Mouse (Mus musculus): ENCODE measurements around the gene Rgs6. TPM values are rescaled to one million over a fixed set of nuclear protein-coding genes. Genes with fewer than 3 reads are reported as not detected.

Rgs6 gene
- polyA plus RNA-seq, 1 experiment, result 16.8 TPM

- no peak for DNase-seq
- WGBS, result 79% methylated on average over 9 of the region's 9 CpGs
Measured at GRCm38 (mm10) chr12:82961111-82961510, 373.0 kb downstream of the Rgs6 start.

GRCm38 (mm10) chr12:82961852-82962251 is 373.8 kb downstream of the Rgs6 start:
- Histone ChIP-seq H3K4me1 (ENCODE audit: control insufficient read depth, insufficient read depth, low read length) (no peaks in the 10 kb centered on the region), H3K27ac (ENCODE audit: insufficient read depth, low read length) (no peak overlapping the region), H3K4me3 (replicated peaks; ENCODE audit: insufficient read depth, low read depth, low read length) (no peak overlapping the region), H3K27me3 (ENCODE audit: control insufficient read depth, insufficient read depth, low read length) (no peaks in the 10 kb centered on the region; the same call in 1 of the 2 replicates)
- DNase-seq, result no peak
- TF ChIP-seq POLR2A (IDR thresholded peaks at IDR 0.05; ENCODE audit: borderline replicate concordance, insufficient read depth, low read length) (no peak), CTCF (IDR thresholded peaks at IDR 0.05; ENCODE audit: borderline replicate concordance, insufficient read depth, low read depth, low read length) (no peak)
- 18% methylated on average over 4 of the region's 4 CpGs for WGBS

More at GRCm38 (mm10) chr12:82961111-82961510, 373.0 kb downstream of the Rgs6 start:
- Histone ChIP-seq H3K4me3 (replicated peaks; ENCODE audit: insufficient read depth, low read depth, low read length) (no peak overlapping the region), H3K27ac (ENCODE audit: insufficient read depth, low read length) (no peak overlapping the region), H3K27me3 (ENCODE audit: control insufficient read depth, insufficient read depth, low read length) (no peaks in the 10 kb centered on the region; the same call in 1 of the 2 replicates), H3K4me1 (ENCODE audit: control insufficient read depth, insufficient read depth, low read length) (no peaks in the 10 kb centered on the region)
- TF ChIP-seq POLR2A (IDR thresholded peaks at IDR 0.05; ENCODE audit: borderline replicate concordance, insufficient read depth, low read length), result no peak
- TF ChIP-seq CTCF (IDR thresholded peaks at IDR 0.05; ENCODE audit: borderline replicate concordance, insufficient read depth, low read depth, low read length), result no peak

- TF ChIP-seq POLR2A (IDR thresholded peaks at IDR 0.05; ENCODE audit: borderline replicate concordance, insufficient read depth, low read length) (no peak), CTCF (IDR thresholded peaks at IDR 0.05; ENCODE audit: borderline replicate concordance, insufficient read depth, low read depth, low read length) (no peak)
- Histone ChIP-seq H3K4me3 (replicated peaks; ENCODE audit: insufficient read depth, low read depth, low read length) (no peak overlapping the region), H3K4me1 (ENCODE audit: control insufficient read depth, insufficient read depth, low read length) (no peaks in the 10 kb centered on the region), H3K27ac (ENCODE audit: insufficient read depth, low read length) (no peak overlapping the region), H3K27me3 (ENCODE audit: control insufficient read depth, insufficient read depth, low read length) (no peaks in the 10 kb centered on the region)
- 18% methylated on average over 4 of the region's 4 CpGs for WGBS
- peak in 1 of 2 experiments; percentile 10 for DNase-seq
Measured at GRCm38 (mm10) chr12:82970521-82971105, 382.5 kb downstream of the Rgs6 start.

- Histone ChIP-seq H3K27ac (ENCODE audit: insufficient read depth, low read length) (no peak overlapping the region), H3K4me3 (replicated peaks; ENCODE audit: insufficient read depth, low read depth, low read length) (no peak overlapping the region), H3K4me1 (ENCODE audit: control insufficient read depth, insufficient read depth, low read length) (no peaks in the 10 kb centered on the region), H3K27me3 (ENCODE audit: control insufficient read depth, insufficient read depth, low read length) (no peaks in the 10 kb centered on the region)
- DNase-seq, result no peak
- TF ChIP-seq CTCF (IDR thresholded peaks at IDR 0.05; ENCODE audit: borderline replicate concordance, insufficient read depth, low read depth, low read length), result no peak
- WGBS, result 15% methylated on average over 1 of the region's 1 CpGs
Measured at GRCm38 (mm10) chr12:82971176-82971575, 383.1 kb downstream of the Rgs6 start.

GRCm38 (mm10) chr12:82972661-82973060 is 384.6 kb downstream of the Rgs6 start:
- DNase-seq, result no peak
- H3K4me3 ChIP-seq (replicated peaks; ENCODE audit: insufficient read depth, low read depth, low read length), result no peak overlapping the region

GRCm38 (mm10) chr12:82973771-82974170 is 385.7 kb downstream of the Rgs6 start:
- no peak for DNase-seq
- Histone ChIP-seq H3K4me3 (replicated peaks; ENCODE audit: insufficient read depth, low read depth, low read length) (no peak overlapping the region), H3K4me1 (ENCODE audit: control insufficient read depth, insufficient read depth, low read length) (no peaks in the 10 kb centered on the region), H3K27ac (ENCODE audit: insufficient read depth, low read length) (no peak overlapping the region), H3K27me3 (ENCODE audit: control insufficient read depth, insufficient read depth, low read length) (no peaks in the 10 kb centered on the region)
- WGBS, result 93% methylated on average over 3 of the region's 3 CpGs
- TF ChIP-seq POLR2A (IDR thresholded peaks at IDR 0.05; ENCODE audit: borderline replicate concordance, insufficient read depth, low read length), result no peak
- no peak for TF ChIP-seq CTCF (IDR thresholded peaks at IDR 0.05; ENCODE audit: borderline replicate concordance, insufficient read depth, low read depth, low read length)

More at GRCm38 (mm10) chr12:82972661-82973060, 384.6 kb downstream of the Rgs6 start:
- Histone ChIP-seq H3K27ac (ENCODE audit: insufficient read depth, low read length) (no peak overlapping the region), H3K4me1 (ENCODE audit: control insufficient read depth, insufficient read depth, low read length) (no peaks in the 10 kb centered on the region), H3K27me3 (ENCODE audit: control insufficient read depth, insufficient read depth, low read length) (no peaks in the 10 kb centered on the region)
- TF ChIP-seq POLR2A (IDR thresholded peaks at IDR 0.05; ENCODE audit: borderline replicate concordance, insufficient read depth, low read length) (no peak), CTCF (IDR thresholded peaks at IDR 0.05; ENCODE audit: borderline replicate concordance, insufficient read depth, low read depth, low read length) (no peak)

- no peaks in the 10 kb centered on the region for H3K4me1 ChIP-seq (ENCODE audit: control insufficient read depth, insufficient read depth, low read length)
- TF ChIP-seq CTCF (IDR thresholded peaks at IDR 0.05; ENCODE audit: borderline replicate concordance, insufficient read depth, low read depth, low read length), result no peak
- no peak for TF ChIP-seq POLR2A (IDR thresholded peaks at IDR 0.05; ENCODE audit: borderline replicate concordance, insufficient read depth, low read length)
- no peak overlapping the region for H3K4me3 ChIP-seq (replicated peaks; ENCODE audit: insufficient read depth, low read depth, low read length)
- 93% methylated on average over 3 of the region's 3 CpGs for WGBS
- no peaks in the 10 kb centered on the region for H3K27me3 ChIP-seq (ENCODE audit: control insufficient read depth, insufficient read depth, low read length)
- H3K27ac ChIP-seq (ENCODE audit: insufficient read depth, low read length), result no peak overlapping the region
- no peak for DNase-seq
Measured at GRCm38 (mm10) chr12:82978275-82978674, 390.2 kb downstream of the Rgs6 start.

- WGBS, result 91% methylated on average over 4 of the region's 4 CpGs
- TF ChIP-seq CTCF (IDR thresholded peaks at IDR 0.05; ENCODE audit: borderline replicate concordance, insufficient read depth, low read depth, low read length), result no peak
- Histone ChIP-seq H3K27ac (ENCODE audit: insufficient read depth, low read length) (no peak overlapping the region), H3K4me1 (ENCODE audit: control insufficient read depth, insufficient read depth, low read length) (no peaks in the 10 kb centered on the region), H3K4me3 (replicated peaks; ENCODE audit: insufficient read depth, low read depth, low read length) (no peak overlapping the region), H3K27me3 (ENCODE audit: control insufficient read depth, insufficient read depth, low read length) (no peaks in the 10 kb centered on the region)
- no peak for DNase-seq
Measured at GRCm38 (mm10) chr12:82982716-82983115, 394.6 kb downstream of the Rgs6 start.

Measured in cerebellum, adult 2 months (tissue).